Mouse (Mus musculus) lung, embryonic 14.5 days (tissue): ENCODE data around the gene Hscb. TPM values are rescaled to one million over a fixed set of nuclear protein-coding genes. Genes with fewer than 3 reads are reported as not detected.

Experiments used
- ATAC-seq: fragments of 200-750 bp; cut with Nextera tagmentation; 2 replicates; pipeline ENCODE4 v1.8.0; 2017; ENCODE audit warnings: mild to moderate bottlenecking, moderate TSS enrichment, moderate library complexity; ENCODE audit not compliant: insufficient read depth
- DNase-seq: peaks from one replicate; pipeline ENCODE4 v3.0.0-alpha.2; 2015
- H3K27ac ChIP-seq: fragments of 300-500 bp; sonication (generic); 2 replicates; pipeline ENCODE4 v1.5.1; 2014; ENCODE audit warnings: low read depth, mild to moderate bottlenecking, moderate library complexity
- H3K27me3 ChIP-seq: fragments of 300-500 bp; sonication (generic); 2 replicates; pipeline ENCODE4 v1.6.1; 2014; ENCODE audit warnings: low read length, control low read depth; ENCODE audit not compliant: insufficient read depth
- H3K36me3 ChIP-seq: fragments of 300-500 bp; sonication (generic); 2 replicates; pipeline ENCODE4 v1.6.1; 2014; ENCODE audit warnings: control low read depth; ENCODE audit not compliant: insufficient read depth
- H3K4me1 ChIP-seq: fragments of 300-500 bp; sonication (generic); 2 replicates; pipeline ENCODE4 v1.6.1; 2014; ENCODE audit warnings: antibody characterized with exemption, control low read depth; ENCODE audit not compliant: insufficient read depth
- H3K4me2 ChIP-seq: fragments of 300-500 bp; sonication (generic); 2 replicates; pipeline ENCODE4 v1.6.1; 2014; ENCODE audit warnings: mild to moderate bottlenecking
- H3K4me3 ChIP-seq: fragments of 300-500 bp; sonication (generic); 2 replicates; pipeline ENCODE4 v1.5.1; 2014; ENCODE audit warnings: low read depth, low read length
- H3K9ac ChIP-seq: fragments of 300-500 bp; sonication (generic); 2 replicates; pipeline ENCODE4 v1.6.1; 2014
- H3K9me3 ChIP-seq: fragments of 300-500 bp; sonication (generic); 2 replicates; pipeline ENCODE4 v1.6.1; 2016; ENCODE audit warnings: low read depth, low read length, control low read depth
- CTCF ChIP-seq: IDR thresholded peaks from 2 replicates; pipeline ENCODE4 v1.5.1; 2016; ENCODE audit warnings: antibody characterized with exemption, low read depth
- WGBS: fragments of 180-500 bp; shearing (Covaris S2); extraction: QIAGEN DNeasy Blood & Tissue Kit; methylation state at CpG from one replicate; pipeline ENCODE4 v1.1.7; 2014; 5-methylcytosine and 5-hydroxymethylcytosine counted together
- polyA plus RNA-seq: library from polyadenylated mRNA; unstranded; fragments of >200 nt; fragmentation: Nextera tagmentation; extraction: Ambion mirVana; gene quantifications from 2 replicates; pipeline ENCODE4 v1.2.1, GENCODE M21; 2014

Gene Hscb
- polyA plus RNA-seq, 1 experiment from 2014 or later = 25.6 TPM

DNA sequence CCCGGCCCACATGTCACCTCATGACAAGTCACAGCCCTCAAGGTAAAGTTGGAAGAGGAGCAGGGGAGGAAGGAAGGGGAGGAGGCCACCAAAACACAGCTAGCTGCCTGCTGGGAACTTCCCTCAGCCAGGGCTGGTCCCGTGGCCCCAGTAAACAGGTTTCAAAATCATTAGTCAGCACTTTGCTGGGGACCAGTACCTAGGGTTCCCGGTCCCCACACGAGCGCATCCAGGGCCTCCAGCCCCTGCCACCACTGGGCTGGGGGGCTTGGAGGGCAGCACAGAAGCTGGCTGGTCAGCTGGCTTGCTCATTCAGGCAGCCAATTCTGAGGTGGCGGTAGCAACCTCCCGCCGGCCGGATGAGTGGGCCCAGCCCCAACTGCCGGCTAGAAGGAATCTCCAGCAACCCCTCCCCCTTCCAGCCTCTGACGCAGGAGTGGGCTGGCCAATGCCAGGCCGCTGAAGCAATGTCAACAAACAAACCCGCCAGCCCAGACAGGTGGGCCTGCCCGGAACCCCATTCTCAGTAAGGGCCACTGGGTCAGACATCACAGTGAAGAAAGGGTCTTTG, 31.4 kb downstream of the Hscb start:
- DNase-seq (peak; percentile 94), ATAC-seq (peak; percentile 68)
- TF ChIP-seq CTCF = no peak
- Histone ChIP-seq H3K36me3 (peaks cover 34% of the 10 kb centered on the region; the same call in 1 of the 2 replicates), H3K4me1 (peaks cover 14% of the 10 kb centered on the region), H3K27me3 (no peaks in the 10 kb centered on the region), H3K4me2 (peak overlapping the region; percentile 91), H3K4me3 (peak overlapping the region; percentile 97), H3K9ac (peak overlapping the region; percentile 95), H3K27ac (peak overlapping the region; percentile 87), H3K9me3 (no peaks in the 10 kb centered on the region)
- 2% methylated on average over 14 of the region's 14 CpGs for WGBS

DNA sequence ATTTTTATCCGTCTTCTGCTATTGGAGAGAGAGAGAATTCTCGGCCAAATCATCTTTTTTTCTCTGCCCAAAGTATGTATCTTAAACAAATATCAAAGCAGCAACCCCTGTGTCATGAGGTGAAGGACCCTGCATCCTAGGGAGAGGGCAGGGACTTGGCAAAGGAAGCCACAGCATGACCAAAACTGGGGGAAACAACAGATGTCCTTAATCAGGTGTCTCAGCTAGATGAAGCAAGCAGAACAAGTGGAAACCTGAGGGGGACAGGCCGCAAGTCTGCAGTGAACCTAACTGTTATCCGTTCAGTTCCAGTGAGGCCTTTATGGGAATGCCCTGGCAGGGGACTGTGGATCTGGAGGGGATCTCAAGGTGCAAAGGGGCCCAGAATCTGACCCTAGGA, 32.1 kb downstream of the Hscb start:
- Histone ChIP-seq H3K36me3 (peaks cover 34% of the 10 kb centered on the region; the same call in 1 of the 2 replicates), H3K4me1 (peaks cover 14% of the 10 kb centered on the region), H3K4me2 (peak overlapping the region; percentile 91), H3K9ac (peak overlapping the region; percentile 95), H3K4me3 (peak overlapping the region; percentile 97), H3K27ac (peak overlapping the region; percentile 73), H3K27me3 (no peaks in the 10 kb centered on the region), H3K9me3 (no peaks in the 10 kb centered on the region)
- WGBS = 72% methylated on average over 4 of the region's 4 CpGs
- no peak for TF ChIP-seq CTCF
- DNase-seq = no peak
- no peak for ATAC-seq

DNA sequence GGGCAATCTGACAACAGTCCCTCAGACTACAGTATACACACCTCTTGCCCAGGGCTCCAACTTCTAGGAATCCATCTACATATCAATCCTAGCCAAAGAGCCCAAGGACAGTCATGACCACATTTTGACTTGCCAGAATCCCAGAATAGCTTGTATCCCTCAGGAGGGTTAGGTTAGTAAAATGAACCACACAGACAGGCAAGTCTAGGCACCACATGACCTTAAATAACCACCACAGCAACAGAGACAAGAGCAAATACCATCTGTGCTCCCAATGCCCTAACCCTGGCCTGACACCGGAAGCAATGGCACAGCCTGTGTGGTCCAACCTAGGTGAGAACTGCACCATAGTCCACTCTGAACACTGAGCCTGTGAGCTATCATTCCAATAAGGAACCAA, 32.9 kb downstream of the Hscb start:
- Histone ChIP-seq H3K36me3 (peaks cover 42% of the 10 kb centered on the region; the same call in 1 of the 2 replicates), H3K27me3 (no peaks in the 10 kb centered on the region), H3K4me2 (no peak overlapping the region), H3K4me1 (peaks cover 14% of the 10 kb centered on the region), H3K9ac (no peak overlapping the region), H3K9me3 (no peaks in the 10 kb centered on the region), H3K27ac (no peak overlapping the region), H3K4me3 (no peak overlapping the region)
- DNase-seq (no peak), ATAC-seq (no peak)
- WGBS = 82% methylated on average over 1 of the region's 1 CpGs
- no peak for TF ChIP-seq CTCF

DNA sequence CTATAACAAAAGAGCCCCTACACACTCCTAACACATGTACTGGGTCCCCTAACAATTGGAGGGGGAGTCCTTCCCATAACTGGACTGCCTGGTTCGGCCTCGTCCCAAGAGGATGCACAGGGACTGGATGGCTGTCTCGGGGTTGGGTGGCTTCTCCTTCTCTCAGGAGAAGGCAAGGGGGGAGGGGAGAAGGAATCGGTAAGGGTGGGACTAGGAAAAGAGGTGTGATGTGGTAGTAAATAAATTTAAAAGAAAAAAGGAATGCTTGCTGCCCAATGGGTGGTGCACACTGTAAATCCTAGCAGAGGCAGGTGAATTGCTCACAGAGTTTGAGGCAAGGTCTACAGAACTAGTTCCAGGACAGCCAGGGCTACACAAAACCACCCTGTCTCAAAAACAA, 33.4 kb downstream of the Hscb start:
- H3K36me3 ChIP-seq = peaks cover 47% of the 10 kb centered on the region
- no peak overlapping the region for H3K27ac ChIP-seq
- WGBS = 82% methylated on average over 4 of the region's 4 CpGs
- no peaks in the 10 kb centered on the region for H3K9me3 ChIP-seq
- no peak overlapping the region for H3K9ac ChIP-seq
- peaks cover 14% of the 10 kb centered on the region for H3K4me1 ChIP-seq
- ATAC-seq (no peak), DNase-seq (no peak)
- no peaks in the 10 kb centered on the region for H3K27me3 ChIP-seq
- H3K4me2 ChIP-seq = no peak overlapping the region
- no peak overlapping the region for H3K4me3 ChIP-seq
- TF ChIP-seq CTCF = no peak

DNA sequence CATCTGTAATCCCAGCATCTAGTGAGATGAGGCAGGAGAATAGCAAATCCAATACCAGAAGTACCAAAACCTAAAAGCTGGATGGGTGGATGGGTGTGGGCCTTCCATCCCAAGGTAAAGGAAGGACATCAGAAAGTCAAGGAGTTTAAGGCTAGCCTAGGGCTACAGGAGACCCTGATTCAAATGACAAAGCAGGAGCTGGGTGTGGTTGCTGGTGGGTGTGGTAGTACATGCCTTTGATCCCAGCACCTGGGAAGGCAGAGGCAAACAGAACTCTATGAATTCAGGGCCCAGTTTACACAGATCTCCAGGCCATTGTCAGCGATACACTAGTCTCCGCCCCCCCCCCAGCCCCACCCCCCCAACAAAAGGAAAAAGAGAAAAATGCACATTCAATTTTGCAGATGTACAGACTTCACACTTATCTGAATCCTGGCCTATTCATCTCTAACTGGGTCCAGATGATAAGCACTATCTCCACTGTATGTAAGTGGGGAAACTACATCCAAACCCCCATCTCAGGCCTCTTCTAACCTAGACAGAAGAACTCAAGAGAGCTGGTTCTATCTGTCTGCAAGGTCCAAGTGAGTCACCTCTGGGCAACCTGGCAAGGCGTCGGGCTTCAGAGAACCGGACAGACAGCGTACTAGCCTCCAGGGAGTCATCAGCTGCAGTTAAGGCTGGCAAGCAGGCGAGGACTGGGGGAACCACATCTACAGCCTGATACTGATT, 35.4 kb downstream of the Hscb start:
- Histone ChIP-seq H3K36me3 (peaks cover 66% of the 10 kb centered on the region), H3K9me3 (no peaks in the 10 kb centered on the region), H3K9ac (no peak overlapping the region), H3K4me2 (no peak overlapping the region), H3K27me3 (no peaks in the 10 kb centered on the region), H3K4me1 (peaks cover 14% of the 10 kb centered on the region), H3K4me3 (no peak overlapping the region), H3K27ac (no peak overlapping the region)
- ATAC-seq (no peak), DNase-seq (no peak)
- whole genome bisulfite sequencing = 87% methylated on average over 7 of the region's 7 CpGs
- TF ChIP-seq CTCF = no peak

DNA sequence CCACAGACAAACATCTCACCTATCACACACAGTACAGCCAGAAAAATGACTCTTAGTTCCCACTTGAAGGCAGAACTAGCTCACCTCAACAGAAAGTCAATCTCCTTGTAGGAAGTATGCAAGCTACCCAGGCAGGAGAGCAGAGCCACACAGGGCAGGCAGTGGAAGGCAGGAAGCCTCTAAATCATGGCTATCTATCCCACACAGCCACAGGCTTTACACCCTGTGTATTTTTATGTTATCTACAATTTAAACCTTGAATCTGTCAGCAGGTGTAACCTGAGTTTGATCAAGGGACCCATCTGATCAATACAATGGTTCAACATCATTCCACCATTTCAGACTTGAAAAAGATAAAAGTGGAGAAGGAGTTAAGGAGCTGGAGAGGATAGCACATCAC, 36.8 kb downstream of the Hscb start:
- H3K4me2 ChIP-seq = no peak overlapping the region
- H3K36me3 ChIP-seq = peaks cover 79% of the 10 kb centered on the region
- peaks cover 6% of the 10 kb centered on the region for H3K4me1 ChIP-seq
- no peak for DNase-seq
- H3K27ac ChIP-seq = no peak overlapping the region
- no peaks in the 10 kb centered on the region for H3K27me3 ChIP-seq
- no peak overlapping the region for H3K4me3 ChIP-seq
- H3K9ac ChIP-seq = no peak overlapping the region
- H3K9me3 ChIP-seq = no peaks in the 10 kb centered on the region
- no peak for TF ChIP-seq CTCF
- no peak for ATAC-seq

DNA sequence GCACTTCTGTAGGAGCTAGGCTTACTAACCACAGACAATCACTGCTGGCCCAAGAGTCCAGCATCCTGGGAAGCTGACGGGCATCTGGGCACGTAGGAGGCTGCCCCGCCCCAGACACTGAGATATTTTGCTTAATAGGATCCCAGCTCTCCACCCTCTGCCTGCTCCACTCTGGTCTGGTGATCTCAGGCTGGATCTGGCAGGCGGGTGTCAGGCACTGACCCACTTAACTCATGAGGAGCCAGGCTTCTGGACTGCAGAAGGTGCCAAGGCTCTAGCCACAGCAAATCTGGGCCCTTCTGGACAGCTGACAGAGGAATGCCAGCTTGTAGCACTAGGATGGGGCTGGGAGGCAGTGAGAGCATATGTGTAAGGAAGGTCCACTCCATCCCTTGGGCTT, 37.4 kb downstream of the Hscb start:
- no peak for TF ChIP-seq CTCF
- H3K27me3 ChIP-seq = no peaks in the 10 kb centered on the region
- peaks cover 3% of the 10 kb centered on the region; the same call in 1 of the 2 replicates for H3K4me1 ChIP-seq
- ATAC-seq (no peak), DNase-seq (no peak)
- no peak overlapping the region for H3K9ac ChIP-seq
- H3K9me3 ChIP-seq = no peaks in the 10 kb centered on the region
- H3K4me2 ChIP-seq = no peak overlapping the region
- H3K4me3 ChIP-seq = no peak overlapping the region
- peaks cover 80% of the 10 kb centered on the region for H3K36me3 ChIP-seq
- no peak overlapping the region for H3K27ac ChIP-seq
- WGBS = 86% methylated on average over 4 of the region's 4 CpGs
